Mouse (Mus musculus) heart, embryonic 10.5 days (tissue): ENCODE results near the gene Ccdc121. TPM values are rescaled to one million over a fixed set of nuclear protein-coding genes. Genes with fewer than 3 reads are reported as not detected.
A peak's percentile ranks its signal among the peaks of the same experiment; 100 is the strongest.

Experiments
- DNase-seq: peaks from one replicate; pipeline ENCODE4 v3.0.0-alpha.2; 2017; ENCODE audit warnings: low spot score
- H3K27ac ChIP-seq: fragments of 300-500 bp; sonication (generic); 2 replicates; pipeline ENCODE4 v1.5.1; 2016; ENCODE audit warnings: mild to moderate bottlenecking
- H3K27me3 ChIP-seq: fragments of 300-500 bp; sonication (generic); 2 replicates; pipeline ENCODE4 v1.6.1; 2016; ENCODE audit warnings: mild to moderate bottlenecking; ENCODE audit not compliant: poor library complexity, insufficient read depth, severe bottlenecking
- H3K36me3 ChIP-seq: fragments of 300-500 bp; sonication (generic); 2 replicates; pipeline ENCODE4 v1.6.1; 2016; ENCODE audit warnings: mild to moderate bottlenecking, moderate library complexity
- H3K4me1 ChIP-seq: fragments of 300-500 bp; sonication (generic); 2 replicates; pipeline ENCODE4 v1.6.1; 2016; ENCODE audit warnings: mild to moderate bottlenecking
- H3K4me3 ChIP-seq: fragments of 300-500 bp; sonication (generic); 2 replicates; pipeline ENCODE4 v1.5.1; 2016; ENCODE audit warnings: mild to moderate bottlenecking, moderate library complexity
- H3K9me3 ChIP-seq: fragments of 300-500 bp; sonication (generic); 2 replicates; pipeline ENCODE4 v1.6.1; 2016; ENCODE audit warnings: mild to moderate bottlenecking, moderate library complexity
- WGBS: fragments of 180-500 bp; shearing (Covaris S2); methylation state at CpG from one replicate; pipeline ENCODE4 v1.1.7; 2016; 5-methylcytosine and 5-hydroxymethylcytosine counted together
- polyA plus RNA-seq: library from polyadenylated mRNA; unstranded; fragments of >200 nt; fragmentation: Nextera tagmentation; extraction: Ambion mirVana; gene quantifications from 2 replicates; pipeline ENCODE4 v1.2.1, GENCODE M21; 2016

The Ccdc121 gene
- polyA plus RNA-seq, 1 experiment from 2014 or later: not detected

DNA sequence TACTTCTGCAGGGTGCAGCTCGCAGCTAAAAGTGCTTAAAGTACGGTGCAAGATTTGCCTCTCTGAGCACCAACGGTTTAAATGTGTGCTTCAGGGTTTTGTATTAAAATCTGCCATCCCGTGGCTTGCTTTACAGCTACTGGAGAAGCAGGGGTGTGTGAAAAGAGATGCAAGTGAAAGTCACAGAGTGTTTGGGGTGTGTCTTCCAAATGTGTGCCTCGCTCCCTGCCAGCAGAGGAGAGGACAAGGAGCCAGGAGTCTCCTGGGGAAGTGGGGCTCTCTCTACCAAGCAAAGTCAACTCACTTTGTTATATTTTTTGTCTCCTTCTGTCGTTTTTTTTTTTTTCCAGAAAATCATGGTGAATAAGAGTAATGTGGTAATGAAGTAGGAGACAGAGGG is 34.7 kb downstream of the Ccdc121 start:
- H3K4me1 ChIP-seq: no peaks in the 10 kb centered on the region
- no peaks in the 10 kb centered on the region for H3K27me3 ChIP-seq
- H3K9me3 ChIP-seq: peaks cover under 1% of the 10 kb centered on the region; the same call in 1 of the 2 replicates
- 68% methylated on average over 6 of the region's 6 CpGs for WGBS
- H3K4me3 ChIP-seq: no peak overlapping the region
- no peak overlapping the region for H3K27ac ChIP-seq
- no peak for DNase-seq
- H3K36me3 ChIP-seq: peaks cover 3% of the 10 kb centered on the region; the same call in 1 of the 2 replicates

DNA sequence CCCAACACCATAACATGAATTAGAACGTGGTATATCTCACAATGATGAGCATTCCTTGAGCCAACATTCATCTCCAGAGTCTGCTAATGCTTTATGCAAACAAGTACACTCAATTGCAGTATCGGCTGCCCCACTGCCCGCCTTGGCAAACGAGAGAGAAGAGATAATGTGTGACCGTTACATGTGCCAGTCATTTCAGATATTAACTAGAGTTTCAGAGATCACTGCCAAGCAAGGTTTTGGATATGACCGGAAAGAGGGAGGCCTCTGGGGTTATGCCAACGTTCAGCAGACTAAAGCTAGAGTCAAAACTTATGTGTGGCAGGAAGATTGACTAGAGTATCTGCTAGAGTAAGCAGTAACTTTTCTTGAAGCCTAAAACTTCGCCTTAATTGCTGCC is 35.1 kb downstream of the Ccdc121 start:
- no peaks in the 10 kb centered on the region for H3K27me3 ChIP-seq
- H3K9me3 ChIP-seq: peaks cover 4% of the 10 kb centered on the region
- H3K27ac ChIP-seq: no peak overlapping the region
- DNase-seq: no peak
- H3K4me3 ChIP-seq: no peak overlapping the region
- H3K36me3 ChIP-seq: peaks cover 3% of the 10 kb centered on the region; the same call in 1 of the 2 replicates
- H3K4me1 ChIP-seq: no peaks in the 10 kb centered on the region
- WGBS: 75% methylated on average over 8 of the region's 8 CpGs

DNA sequence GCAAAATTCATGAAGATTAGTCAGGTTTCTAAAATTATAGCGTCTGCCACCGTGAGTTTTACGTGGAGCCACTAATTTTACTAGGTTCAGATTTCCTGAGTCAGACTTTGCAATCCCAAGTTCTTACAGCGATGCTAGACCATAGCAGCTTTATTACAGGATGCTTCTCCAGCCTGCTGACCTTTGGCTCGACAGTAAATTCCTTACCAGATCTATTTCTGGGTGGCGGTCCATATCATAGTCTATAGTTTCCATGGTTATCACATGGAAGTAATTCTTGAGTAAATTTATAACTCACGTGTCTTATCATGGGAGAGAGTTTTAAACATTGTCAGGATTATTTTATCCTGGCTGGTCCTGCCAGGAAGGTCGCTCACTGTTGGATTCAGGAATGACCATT is 41.8 kb downstream of the Ccdc121 start:
- no peaks in the 10 kb centered on the region for H3K27me3 ChIP-seq
- DNase-seq: no peak
- peaks cover 17% of the 10 kb centered on the region for H3K4me1 ChIP-seq
- 81% methylated on average over 8 of the region's 8 CpGs for WGBS
- peaks cover 11% of the 10 kb centered on the region for H3K9me3 ChIP-seq
- no peak overlapping the region for H3K27ac ChIP-seq
- peaks cover 3% of the 10 kb centered on the region; the same call in 1 of the 2 replicates for H3K36me3 ChIP-seq
- H3K4me3 ChIP-seq: no peak overlapping the region

DNA sequence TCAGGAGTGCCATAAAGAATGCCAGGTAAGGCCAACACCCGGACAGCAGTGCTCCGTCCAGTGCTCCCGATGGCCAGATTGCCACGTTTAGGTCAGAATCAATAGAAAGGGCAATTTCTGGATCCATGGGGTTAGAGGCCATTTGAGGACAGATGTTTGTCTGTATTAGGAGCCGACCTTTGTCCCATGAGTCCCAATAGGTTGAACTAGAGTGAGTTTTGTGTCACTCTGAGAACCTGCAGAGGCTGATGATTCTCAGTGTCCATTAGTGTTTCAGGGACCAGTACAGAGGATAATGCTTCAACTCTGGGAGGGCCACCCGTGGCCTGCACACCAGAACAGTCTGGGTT is 44.0 kb downstream of the Ccdc121 start:
- Histone ChIP-seq H3K27me3 (no peaks in the 10 kb centered on the region), H3K9me3 (peaks cover 11% of the 10 kb centered on the region), H3K4me1 (peaks cover 20% of the 10 kb centered on the region), H3K36me3 (peaks cover 3% of the 10 kb centered on the region; the same call in 1 of the 2 replicates), H3K4me3 (peak overlapping the region; percentile 28; the same call in 1 of the 2 replicates), H3K27ac (no peak overlapping the region)
- 86% methylated on average over 6 of the region's 6 CpGs for WGBS
- no peak for DNase-seq

DNA sequence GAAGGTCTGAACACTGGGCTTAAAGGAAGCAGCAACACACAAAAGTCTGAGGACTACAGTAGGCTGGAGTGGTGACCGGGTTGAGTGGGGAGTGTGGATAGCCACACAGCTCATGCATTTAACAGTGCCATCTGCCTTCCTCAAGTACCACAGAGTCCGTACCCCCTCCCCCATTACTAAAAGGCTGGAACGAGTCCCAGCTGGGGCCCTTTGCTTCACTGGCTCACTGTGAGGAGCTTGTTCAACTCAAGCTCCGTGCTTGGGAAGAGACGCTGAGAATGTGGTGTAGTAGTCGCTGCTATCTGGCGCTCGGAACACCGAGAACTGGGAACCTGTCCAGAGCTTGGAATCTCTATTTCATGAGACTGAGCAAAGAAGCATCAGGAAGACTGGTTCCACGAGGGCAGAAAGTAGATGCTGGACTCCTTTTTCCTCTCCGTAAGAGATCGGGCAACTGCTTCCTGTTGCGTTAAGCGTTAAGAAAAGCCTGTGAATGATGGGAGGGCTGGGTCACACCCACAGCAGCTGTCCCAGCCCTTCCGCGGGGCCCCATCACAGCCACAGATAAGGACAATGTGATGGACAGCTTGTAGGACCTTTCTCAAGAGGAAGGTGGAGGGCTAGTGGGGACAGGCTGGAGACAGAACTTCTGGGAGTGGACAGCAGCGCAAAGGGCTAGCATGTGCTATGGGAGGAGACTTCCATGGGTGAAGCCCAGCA is 44.5 kb downstream of the Ccdc121 start:
- DNase-seq: no peak
- 47% methylated on average over 17 of the region's 17 CpGs for WGBS
- no peaks in the 10 kb centered on the region for H3K27me3 ChIP-seq
- H3K36me3 ChIP-seq: peaks cover 2% of the 10 kb centered on the region; the same call in 1 of the 2 replicates
- peak overlapping the region; percentile 28 for H3K4me3 ChIP-seq
- H3K27ac ChIP-seq: 0 out of 2 replicates have a peak overlapping the region, but pooled peaks have one; percentile 25
- H3K4me1 ChIP-seq: peaks cover 25% of the 10 kb centered on the region
- H3K9me3 ChIP-seq: peaks cover 11% of the 10 kb centered on the region

DNA sequence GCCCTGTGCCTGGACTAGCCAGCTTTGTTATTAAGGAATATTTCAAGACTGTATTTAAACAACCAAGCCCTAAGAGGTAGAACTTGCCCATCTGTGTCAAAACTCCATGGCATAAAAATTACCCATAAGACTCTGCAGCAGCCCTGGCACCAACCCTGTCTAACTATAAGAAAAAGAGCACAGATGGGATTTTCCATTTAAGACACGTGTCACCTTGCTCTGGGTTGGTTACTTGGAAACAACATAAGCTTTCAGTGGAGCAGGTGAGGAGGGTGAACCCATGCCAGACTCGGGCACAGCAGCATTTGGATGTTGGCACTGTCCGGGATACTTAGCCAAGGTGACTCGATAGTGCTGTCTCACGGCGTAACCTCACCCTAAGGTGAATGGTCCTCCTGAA is 45.2 kb downstream of the Ccdc121 start:
- Histone ChIP-seq H3K27me3 (no peaks in the 10 kb centered on the region), H3K27ac (no peak overlapping the region), H3K9me3 (peaks cover 6% of the 10 kb centered on the region; the same call in 1 of the 2 replicates), H3K4me3 (no peak overlapping the region), H3K4me1 (peaks cover 26% of the 10 kb centered on the region), H3K36me3 (no peaks in the 10 kb centered on the region)
- DNase-seq: no peak
- 91% methylated on average over 6 of the region's 6 CpGs for whole genome bisulfite sequencing

DNA sequence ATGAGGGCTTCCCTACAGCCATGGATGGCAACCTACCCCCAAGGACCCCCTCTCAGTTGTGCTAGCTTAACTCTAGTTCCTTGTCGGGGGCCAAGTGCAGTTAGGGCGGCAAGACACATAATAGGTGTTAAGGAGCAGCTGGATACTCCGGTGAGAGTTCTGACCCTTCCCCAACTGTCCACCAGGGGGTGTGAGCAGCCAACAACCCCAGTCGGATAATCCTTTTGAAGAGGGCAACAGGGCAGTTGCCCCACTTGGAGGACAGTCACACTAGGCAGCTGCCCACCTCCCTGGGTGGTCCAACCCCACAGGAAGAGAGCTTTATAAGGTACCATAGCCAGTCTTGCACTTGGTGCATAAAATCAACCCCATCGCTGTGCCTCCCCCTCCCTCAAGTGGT is 46.2 kb downstream of the Ccdc121 start:
- H3K27me3 ChIP-seq: no peaks in the 10 kb centered on the region
- peaks cover 26% of the 10 kb centered on the region for H3K4me1 ChIP-seq
- no peaks in the 10 kb centered on the region for H3K36me3 ChIP-seq
- no peak overlapping the region for H3K4me3 ChIP-seq
- DNase-seq: no peak
- WGBS: 44% methylated on average over 5 of the region's 5 CpGs
- no peaks in the 10 kb centered on the region for H3K9me3 ChIP-seq
- no peak overlapping the region for H3K27ac ChIP-seq

DNA sequence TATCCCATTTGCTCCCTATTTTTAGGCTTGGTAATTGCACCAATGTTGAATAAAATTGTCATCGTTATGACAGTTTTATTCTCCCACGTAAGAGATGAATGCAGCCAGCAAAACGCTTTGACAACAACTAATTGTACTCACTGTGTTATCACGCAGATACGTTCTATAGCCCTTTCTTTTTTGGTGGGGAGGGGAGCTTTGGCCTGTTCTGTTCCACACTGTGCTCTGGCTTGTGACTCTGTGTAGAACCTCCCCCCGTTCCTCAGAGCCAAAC is 48.4 kb downstream of the Ccdc121 start:
- Histone ChIP-seq H3K27ac (no peak overlapping the region), H3K27me3 (no peaks in the 10 kb centered on the region), H3K4me3 (no peak overlapping the region), H3K9me3 (no peaks in the 10 kb centered on the region), H3K36me3 (no peaks in the 10 kb centered on the region), H3K4me1 (peaks cover 26% of the 10 kb centered on the region)
- WGBS: 80% methylated on average over 6 of the region's 6 CpGs
- no peak for DNase-seq

DNA sequence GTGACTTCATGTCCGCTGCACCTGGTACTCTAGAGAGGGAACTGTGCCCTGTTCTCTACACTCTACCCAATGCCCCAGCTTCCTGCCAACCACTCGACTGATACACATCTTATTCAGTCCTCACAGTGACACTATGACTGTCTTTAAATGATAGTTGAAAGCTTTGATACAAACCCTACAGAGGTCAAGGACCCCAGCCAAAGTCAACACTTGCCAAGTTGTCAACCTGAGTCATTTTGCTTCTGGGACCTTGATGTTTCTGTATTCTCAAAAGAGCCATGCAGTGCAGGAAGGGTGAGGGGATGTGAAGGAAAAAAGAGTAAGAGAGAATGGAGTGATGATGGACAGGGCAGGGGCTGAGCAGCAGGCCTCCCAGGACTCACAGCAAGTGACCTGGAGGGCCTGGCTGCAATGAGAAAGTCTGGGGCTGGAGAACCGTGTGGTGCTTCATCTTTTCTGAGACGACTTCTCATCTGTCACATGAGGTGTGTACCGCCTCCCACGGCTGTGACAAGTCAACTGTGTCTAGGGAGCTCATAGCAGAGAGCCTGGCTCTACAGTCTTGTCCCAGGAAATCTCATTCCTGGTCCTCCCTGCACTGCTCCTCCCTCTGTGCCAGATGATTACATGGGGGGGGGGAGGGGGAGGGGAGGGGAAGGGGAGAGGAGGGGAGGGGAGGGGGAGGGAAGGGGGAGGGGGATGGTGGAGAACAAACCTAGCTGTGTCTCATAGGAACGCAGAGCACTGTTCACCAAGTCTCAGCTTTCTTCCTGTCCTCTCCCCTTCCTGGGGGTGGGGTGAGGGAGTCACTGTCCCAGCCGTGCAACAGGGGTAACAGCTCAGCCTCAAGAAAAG is 49.0 kb downstream of the Ccdc121 start:
- Histone ChIP-seq H3K4me3 (no peak overlapping the region), H3K27ac (no peak overlapping the region), H3K27me3 (no peaks in the 10 kb centered on the region), H3K9me3 (no peaks in the 10 kb centered on the region), H3K36me3 (no peaks in the 10 kb centered on the region), H3K4me1 (peaks cover 26% of the 10 kb centered on the region)
- DNase-seq: no peak
- WGBS: 51% methylated on average over 8 of the region's 8 CpGs

DNA sequence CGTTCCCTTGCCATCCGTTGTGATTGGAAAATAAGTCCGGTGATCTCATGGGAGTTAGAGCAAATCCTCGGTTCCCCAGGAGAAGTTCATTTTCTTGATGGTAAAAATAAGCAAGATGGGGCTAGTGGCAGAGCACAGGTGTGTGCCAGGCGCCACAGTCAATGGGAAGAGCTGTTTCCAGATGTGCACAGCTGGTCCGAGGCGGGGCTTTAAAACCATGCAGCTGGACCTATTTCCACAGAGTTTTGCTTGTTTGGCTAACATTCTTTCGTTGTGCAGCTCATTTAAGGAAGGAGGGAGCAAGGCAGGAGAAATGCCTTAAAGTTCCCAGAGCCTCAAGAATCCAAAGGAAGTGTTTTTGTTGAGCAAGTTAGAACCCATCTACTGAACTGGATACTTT is 49.8 kb downstream of the Ccdc121 start:
- H3K4me3 ChIP-seq: no peak overlapping the region
- no peaks in the 10 kb centered on the region for H3K27me3 ChIP-seq
- H3K4me1 ChIP-seq: peaks cover 18% of the 10 kb centered on the region
- DNase-seq: no peak
- no peaks in the 10 kb centered on the region for H3K9me3 ChIP-seq
- H3K27ac ChIP-seq: no peak overlapping the region
- 79% methylated on average over 8 of the region's 8 CpGs for WGBS
- no peaks in the 10 kb centered on the region for H3K36me3 ChIP-seq

DNA sequence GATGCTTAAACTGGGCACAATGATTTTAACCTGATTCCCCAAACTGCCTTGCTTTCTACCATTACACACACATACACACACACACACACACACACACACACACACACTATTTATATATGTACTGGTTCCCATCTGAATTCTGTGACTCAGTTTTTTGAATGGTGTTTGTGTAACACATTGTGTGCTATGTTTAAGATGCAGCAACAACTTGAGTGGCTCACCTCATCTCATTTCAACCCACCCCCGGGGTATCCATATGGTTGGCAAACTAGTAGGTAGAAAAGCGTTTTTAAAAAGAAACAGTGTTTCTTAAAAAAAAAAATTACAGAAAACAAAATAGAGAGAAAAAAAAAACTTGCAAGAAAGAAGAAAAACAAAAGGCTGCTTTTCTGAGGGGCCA is 51.0 kb downstream of the Ccdc121 start:
- peaks cover 12% of the 10 kb centered on the region; the same call in 1 of the 2 replicates for H3K4me1 ChIP-seq
- no peak overlapping the region for H3K4me3 ChIP-seq
- no peak for DNase-seq
- WGBS: 74% methylated on average over 2 of the region's 2 CpGs
- H3K27ac ChIP-seq: no peak overlapping the region
- no peaks in the 10 kb centered on the region for H3K9me3 ChIP-seq
- H3K36me3 ChIP-seq: no peaks in the 10 kb centered on the region
- H3K27me3 ChIP-seq: no peaks in the 10 kb centered on the region
